Mouse (Mus musculus) erythroblast, adult 5-6 weeks (primary cell): ENCODE measurements around the gene Per1. TPM values are rescaled to one million over a fixed set of nuclear protein-coding genes. Genes with fewer than 3 reads are reported as not detected.
A peak's percentile ranks its signal among the peaks of the same experiment; 100 is the strongest.
"Not testable (repeated sequence)": the region's sequence is repeated elsewhere in the genome, so short reads cannot be mapped to it uniquely, and the experiment has no call there.

Experiments used
- ATAC-seq: replicated peaks from 2 replicates; pipeline ENCODE4 v1.8.0; 2016; ENCODE audit warnings: moderate number of reproducible peaks, mild to moderate bottlenecking, moderate TSS enrichment, inconsistent platforms; ENCODE audit not compliant: poor library complexity, low FRiP score, severe bottlenecking
- total RNA-seq, 2 experiments: library from RNA; stranded (forward) in 1 of 2; stranded (reverse) in 1 of 2; fragments of 150-400 nt in 1 of 2; fragments of 200-764, 138-1000 nt in 1 of 2; gene quantifications; 2 replicates each; pipeline versions ENCODE4 v1.2.3 to v1.2.4; 2015 to 2017; ENCODE audit warnings: low replicate concordance in 2 of 2

Per1 gene
- total RNA-seq, 2 experiments from 2014 or later, result 1.9 to 2.3 TPM

DNA sequence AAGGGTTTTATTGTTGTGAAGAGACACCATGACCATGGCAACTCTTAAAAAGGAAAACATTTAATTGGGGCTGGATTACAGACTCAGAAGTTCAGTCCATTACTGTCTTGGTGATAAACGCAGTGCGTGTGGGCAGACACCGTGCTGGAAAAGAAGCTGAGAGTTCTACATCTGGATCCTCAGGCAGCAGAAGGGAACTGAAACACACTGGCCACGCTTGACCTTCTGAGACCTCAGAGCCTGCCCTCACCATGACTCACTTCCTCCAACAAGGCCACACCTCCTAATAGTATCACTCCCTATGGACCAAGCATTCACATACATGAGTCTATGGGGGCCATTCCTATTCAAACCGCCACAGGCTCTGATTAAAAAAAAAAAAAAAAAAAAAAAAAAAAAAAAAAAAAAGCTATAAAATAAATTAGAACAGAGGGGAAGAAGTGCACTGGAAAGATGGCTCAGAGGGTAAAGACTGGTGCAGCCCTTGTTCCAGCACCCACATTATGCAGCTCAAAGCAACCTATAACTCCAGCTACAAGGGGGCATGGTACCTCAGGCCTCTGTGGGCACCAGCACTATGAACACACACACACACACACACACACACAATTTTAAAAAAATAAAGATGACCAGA lies 16.1 kb upstream of the Per1 start:
- ATAC-seq, result no peak

DNA sequence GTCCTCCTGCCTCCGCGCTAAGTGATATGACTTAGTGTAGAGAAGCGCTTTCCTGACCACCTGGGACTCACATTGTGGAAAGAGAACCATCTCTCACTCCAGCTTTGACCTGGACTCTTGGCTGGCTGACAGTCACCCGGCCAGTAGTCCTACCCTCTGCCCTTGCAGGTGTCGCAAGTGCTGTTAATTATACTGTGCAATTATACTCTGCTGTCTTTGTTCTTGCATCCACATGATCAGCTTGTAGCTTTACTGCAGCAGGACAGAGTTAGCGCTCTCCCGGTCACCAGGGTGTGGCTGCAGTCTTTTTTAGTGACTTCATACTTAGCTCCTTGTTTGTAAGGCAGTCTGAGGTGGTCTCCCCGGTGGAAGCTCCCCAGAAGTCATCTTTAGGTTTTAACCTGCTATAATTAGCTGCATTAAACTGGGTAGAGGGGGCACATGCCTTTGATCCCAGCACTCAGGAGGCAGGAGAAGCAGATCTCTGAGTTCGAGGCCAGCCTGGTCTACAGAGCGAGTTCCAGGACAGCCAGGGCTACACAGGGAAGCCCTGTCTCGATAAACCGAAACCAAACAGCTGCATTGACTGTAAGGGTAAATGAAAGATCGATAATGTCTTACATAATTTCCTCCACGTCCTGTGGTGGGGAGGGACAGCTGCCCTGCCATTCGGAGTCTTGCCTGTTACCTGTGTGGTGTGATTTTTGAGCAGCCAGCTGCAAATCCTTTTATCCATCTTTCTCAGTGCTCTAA lies 14.7 kb upstream of the Per1 start:
- no peak for ATAC-seq

DNA sequence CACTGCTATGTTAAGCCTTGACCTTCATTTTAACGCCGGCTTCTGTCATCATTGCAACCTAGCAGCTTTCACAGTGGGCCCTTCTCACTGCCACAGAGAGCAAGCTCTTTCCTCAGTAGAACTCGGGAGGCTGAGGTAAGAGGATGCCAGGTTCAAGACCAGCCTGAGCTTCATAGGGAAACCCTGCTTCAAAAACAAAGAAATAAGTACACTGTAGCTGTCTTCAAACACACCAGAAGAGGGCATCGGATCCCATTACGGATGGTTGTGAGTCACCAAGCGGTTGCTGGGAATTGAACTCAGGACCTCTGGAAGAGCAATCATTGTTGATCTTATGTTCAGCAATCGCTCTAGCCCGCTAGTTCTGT lies 14.2 kb upstream of the Per1 start:
- ATAC-seq, result no peak

DNA sequence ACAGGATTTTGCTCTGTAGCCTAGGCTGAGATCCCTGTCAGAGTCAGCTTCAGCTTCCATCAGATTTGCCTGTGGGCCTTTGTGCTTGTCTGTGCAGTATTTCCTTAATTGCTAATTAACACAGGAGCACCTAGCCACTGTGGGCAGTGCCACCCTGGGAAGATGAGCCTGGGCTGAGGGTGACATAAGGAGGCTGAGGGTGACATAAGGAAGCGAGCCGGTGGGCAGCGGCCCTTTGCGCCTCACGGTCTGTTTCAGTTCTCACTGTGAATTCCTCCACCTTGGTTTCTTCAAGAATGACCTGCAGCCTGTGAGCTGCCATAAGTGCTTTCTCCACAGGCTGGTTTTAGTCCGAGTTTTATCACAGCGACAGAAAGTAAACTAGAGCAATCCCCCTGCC lies 13.4 kb upstream of the Per1 start:
- ATAC-seq, result no peak

DNA sequence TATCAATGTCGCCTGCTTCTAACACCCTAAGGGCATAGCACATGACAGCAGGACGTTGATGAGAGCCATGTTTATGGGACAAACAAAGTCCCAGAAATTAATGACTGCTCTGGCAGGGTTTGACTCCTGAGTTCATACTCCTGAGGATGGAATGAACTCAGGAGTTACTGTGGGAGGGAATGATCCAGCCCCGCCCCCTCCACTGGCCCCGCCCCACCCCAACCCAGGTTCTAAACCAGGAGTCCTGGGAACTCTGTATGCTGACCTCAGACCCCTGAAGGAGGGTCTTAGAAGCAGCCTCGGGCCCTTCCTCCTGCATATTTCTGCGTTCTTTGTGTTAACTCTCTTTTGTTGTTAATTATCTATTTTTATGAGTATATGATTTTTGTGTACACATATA lies 9.4 kb upstream of the Per1 start:
- no peak for ATAC-seq

DNA sequence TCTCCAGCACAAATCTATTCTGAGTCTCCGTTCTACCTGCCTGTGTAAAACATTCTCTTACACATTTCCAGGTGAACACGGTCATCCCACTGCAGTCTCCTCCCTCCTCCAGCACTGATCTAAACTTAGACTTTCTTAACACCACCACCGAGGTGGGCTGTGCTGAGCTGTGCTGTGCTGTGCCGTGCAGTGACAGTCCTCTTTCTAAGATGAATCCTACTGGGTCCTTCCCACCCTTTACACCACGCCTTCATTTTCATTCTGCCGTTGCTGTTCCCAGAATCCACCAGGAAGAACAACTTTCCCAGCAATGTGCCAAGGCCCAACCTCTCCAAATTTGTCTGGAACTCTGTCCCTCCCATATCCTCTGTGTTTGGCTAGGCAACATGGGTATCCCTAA lies 8.6 kb upstream of the Per1 start:
- ATAC-seq, result no peak

DNA sequence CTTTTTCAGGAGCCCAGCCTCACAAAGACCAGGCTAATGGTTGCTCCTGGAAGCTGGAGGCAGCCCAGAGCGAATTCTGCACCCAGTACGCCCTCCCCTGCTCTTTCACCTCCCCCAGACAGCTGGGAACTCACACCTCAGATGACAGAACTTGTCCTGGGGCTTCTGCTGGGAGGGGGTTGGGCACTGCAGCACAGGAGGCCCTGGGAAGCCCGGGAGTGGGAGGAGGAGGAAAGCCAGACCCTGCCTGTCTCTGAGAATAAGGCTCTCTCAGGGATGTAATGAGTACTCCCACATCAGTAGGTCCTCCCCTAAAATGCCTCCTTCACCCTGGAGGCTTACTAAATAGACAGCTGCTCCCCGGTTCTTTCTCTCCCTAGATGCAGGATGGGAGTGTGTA lies 7.9 kb upstream of the Per1 start:
- ATAC-seq, result no peak

DNA sequence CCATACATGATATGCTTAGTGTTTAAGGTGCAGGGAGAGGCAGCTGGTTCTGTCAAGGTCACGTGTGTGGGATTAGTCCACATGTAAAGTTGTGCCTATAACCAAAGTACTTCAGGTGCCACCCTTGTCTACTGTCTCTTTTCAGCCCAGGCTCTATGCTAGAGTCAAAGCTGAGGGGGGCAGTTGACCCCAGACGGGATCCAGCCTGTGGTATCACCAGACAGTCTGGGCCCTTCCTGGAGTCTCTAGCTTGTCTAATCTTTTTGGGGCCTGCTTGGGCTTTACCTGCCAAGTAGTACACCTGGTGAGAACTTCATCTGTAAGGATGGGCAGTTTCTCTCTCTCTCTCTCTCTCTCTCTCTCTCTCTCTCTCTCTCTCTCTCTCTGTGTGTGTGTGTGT lies 7.4 kb upstream of the Per1 start:
- ATAC-seq, result no peak

DNA sequence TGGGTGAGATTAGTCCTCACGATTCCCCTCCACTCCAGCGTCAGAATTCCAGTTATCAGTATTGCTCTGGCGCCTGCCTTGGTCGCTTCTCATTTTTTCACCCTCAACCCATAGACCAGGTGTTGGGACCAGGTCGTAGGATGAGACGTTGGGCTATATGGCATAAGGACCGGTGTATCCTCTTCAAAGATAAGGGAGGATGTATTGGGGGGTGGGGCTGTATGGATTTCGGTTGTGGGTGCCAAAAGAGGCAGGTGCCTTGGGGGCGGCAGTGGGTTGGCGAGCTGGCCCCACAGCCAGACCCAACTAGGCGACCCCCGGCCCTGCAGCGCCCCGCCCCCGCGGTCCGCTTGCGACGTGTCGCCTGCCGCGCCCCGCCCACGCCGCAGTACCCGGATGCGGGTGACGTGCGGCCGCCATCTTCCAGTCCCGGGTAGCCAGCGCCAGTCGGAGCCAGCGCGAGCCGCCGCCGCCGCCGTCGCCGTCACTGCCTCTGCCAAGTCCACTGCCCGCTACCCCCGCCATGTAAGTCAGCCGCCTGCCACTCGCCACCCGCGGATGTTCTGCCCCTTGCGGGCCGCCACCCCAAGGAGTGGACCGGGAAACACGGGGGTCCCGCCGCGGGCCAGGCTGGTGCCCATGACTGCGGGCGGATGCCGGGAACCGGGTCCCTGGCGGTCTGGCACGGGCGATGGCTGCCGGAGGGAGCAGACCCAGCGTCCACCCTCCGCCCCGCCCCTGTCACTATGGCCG lies 6.7 kb upstream of the Per1 start, which contains the start of gene Vamp2:
Gene Vamp2 (plus strand): TSS at position 388 of the 753 bp plus-strand sequence.
- ATAC-seq, result peak; percentile 64

DNA sequence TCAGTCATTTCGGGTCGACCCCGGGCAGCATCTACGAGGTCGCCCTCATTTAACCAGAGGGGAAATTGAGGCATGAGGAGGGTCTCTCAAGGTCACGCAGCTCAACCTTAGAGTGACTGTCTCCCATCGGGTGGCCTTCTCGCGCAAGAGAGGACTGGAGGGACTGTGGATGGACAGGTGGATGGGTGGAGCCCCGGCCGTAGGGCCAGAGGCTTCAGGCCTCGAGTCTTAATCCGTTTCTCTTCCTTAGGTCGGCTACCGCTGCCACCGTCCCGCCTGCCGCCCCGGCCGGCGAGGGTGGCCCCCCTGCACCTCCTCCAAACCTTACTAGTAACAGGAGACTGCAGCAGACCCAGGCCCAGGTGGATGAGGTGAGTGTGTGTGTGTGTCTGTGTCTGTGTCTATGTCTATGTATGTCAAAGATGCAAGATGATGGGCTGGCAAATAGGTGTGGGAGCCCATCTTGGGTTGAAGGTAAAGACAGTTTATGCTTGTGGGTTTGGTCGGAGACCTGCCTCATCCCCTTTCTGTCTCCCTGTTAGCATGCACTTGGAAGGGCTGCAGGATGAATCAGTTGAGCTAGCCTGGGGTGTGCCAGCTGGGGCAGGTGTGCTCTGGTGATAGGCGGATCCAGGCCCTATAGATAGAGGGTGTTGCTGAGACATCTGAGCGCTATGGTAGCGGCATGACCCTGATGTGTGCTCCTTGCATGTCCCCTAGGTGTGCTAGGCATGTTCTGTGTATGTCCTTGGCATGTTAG lies 6.0 kb upstream of the Per1 start:
- ATAC-seq, result peak; percentile 86

DNA sequence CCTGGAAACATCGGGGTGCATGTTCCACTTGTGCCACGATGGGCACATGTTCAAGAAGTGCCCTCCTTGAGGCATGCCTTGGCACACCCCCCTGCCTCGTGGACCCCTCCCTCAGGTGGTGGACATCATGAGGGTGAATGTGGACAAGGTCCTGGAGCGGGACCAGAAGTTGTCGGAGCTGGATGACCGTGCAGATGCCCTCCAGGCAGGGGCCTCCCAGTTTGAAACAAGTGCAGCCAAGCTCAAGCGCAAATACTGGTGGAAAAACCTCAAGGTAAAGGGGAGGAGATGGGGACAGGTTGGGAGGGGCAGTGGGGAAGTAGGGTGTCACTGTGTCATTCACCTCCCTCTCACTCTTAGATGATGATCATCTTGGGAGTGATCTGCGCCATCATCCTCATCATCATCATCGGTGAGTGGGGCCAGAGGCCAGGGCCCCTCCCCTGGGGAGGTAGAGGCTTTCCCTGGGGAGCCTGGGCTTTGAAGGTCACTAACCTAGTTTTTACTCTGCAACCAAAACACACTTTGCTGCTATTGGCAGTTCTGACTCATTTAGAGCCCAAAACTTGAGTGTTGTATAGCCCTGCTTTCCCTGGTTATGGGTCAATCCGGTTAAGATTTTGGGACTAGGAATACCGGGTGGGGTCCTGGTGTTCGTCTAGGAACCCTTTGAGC lies 5.3 kb upstream of the Per1 start:
- ATAC-seq, result peak; percentile 12

DNA sequence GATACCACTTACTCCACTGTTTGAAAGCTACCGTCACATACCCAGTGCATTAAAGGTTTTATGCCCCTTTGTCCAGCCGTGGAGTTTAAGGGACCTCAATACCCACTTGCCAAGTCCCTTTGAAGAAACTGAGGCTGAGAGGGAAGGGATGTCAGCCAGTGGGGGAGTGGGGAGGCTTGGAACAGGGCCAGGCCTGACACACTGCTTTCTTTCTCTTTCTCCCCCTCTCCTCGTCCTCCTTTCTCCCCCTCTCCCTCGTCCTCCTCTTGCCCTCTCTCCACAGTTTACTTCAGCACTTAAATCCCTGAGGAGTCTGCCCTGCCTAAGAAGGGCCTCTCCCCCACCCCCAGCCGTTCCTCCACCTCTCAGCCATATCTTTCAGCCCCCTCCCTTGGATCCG lies 4.7 kb upstream of the Per1 start:
- no peak for ATAC-seq

DNA sequence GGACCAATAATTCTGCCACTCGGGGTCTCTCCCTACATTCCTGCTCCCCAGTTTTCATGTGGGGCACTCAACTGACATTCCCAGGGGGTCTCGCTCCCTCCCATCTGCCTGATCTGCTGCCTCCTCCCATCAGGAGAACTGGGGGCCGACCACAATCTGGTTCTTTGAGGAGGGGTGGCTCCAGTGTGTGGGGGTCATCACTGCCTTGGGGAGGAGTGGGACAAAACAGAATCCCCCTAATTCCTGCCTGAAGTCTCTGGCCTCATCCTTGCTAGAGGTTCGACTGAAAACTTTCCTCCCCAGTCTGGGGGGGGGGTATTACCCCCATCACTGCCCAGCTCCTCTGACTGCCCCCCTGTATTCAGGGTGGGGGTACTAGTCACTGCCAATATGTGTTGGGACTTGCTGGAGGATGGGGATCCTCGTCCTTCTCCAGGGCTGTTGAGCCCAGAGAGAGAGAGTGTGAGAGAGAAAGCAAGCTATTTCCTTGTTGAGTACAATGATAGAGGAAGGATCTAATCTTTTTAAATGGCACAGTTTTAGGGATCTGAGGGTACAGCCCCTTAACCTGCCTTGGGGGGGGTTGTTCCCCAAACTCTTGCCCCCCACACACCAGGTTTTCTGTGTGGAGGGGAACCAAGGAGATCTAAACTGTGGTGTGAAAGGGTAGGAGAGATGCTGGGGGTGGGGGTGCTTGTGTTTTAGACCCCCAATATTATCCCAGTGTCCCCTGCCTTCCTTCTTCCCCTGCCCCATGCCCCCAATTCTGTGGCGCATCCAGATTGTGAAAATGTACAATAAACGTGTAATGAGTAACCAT lies 3.2 kb upstream of the Per1 start:
- no peak for ATAC-seq

DNA sequence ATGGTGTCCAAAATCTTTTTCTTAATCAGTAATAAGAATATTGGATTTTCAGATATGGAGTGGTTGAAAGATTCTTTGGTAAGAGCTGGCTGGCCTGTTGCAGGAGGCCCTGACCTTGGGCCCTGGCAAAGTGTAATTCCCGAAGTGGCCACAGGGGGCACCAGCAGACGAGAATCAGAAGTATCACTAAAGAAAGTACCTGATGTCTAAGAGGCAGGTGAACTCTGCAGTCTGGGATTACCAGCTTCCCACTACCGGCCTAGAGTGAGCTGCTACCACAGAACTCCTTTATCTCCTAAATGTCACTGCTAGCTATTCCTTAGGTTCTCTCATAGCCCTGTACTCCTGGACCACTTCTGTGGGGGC lies 2.6 kb upstream of the Per1 start:
- no peak for ATAC-seq

DNA sequence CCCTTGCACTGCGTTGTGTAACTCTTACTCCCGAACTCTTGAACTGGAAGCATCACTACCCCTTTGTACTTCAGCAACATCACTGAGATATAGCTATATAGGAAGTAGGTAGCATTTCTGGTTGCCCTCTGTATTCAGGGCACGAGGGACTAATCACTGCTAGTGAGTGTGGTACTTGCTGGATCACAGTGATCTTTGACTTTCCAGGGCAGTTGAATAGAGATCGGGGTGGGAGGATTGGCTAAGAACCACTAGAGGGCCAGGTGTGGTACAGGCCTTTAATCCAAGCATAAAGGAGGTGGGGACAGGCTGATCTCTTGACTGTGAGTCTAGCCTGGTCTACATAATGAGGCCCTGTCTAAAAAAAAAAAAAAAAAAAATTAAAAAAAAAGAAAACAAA lies 2.1 kb upstream of the Per1 start:
- no peak for ATAC-seq

DNA sequence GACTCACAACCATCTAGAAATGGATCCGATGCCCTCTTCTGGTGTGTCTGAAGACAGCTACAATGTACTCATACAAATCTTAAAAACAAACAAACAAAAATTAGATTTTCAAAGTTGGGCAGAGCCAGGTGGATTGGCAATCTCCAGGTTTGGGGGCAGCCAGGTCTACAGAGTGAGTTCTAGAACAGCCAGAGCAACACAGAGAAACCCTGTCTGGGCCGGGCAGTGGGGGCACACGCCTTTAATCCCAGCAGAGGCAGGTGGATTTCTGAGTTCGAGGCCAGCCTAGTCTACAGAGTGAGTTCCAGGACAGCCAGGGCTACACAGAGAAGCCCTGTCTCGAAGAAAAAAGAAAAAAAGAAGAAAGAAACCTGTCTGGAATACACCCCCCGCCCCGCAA lies 1.2 kb upstream of the Per1 start:
- ATAC-seq, result not testable (repeated sequence)

DNA sequence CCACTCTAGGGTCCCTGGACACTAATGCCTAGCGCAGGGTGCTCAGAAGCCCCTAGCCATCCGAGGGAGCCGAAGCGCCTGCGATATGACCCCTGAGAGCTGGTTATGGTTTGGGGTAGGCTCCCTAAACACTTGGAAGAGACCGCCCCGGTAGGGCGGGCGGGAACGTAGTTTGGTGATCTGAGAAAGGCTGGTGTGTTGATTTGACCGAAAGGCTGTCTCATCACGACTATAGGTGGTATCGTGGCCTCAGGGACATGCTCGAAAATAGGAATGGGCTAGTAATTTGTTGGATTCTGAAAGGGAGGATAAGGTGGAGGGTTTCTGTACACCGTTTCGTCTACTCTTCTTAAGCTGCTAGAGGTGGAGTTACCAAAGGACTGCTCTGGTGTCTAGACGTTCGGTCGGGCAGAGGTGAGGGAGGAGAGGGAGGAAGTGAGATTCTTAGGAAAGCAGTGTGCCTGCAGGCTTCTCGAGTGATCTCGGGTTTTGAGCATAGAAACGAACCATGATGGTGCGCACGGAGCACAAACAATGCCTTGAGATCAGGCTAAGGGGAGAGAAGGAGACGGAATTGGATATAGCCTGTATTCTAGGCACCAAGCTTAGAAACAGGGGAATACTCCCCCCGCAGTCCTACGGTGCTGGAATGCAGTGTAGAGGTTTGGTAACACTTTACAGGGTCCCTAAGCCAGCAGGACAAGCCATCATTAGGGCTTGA lies 654 bp downstream of the Per1 start:
- ATAC-seq, result no peak

DNA sequence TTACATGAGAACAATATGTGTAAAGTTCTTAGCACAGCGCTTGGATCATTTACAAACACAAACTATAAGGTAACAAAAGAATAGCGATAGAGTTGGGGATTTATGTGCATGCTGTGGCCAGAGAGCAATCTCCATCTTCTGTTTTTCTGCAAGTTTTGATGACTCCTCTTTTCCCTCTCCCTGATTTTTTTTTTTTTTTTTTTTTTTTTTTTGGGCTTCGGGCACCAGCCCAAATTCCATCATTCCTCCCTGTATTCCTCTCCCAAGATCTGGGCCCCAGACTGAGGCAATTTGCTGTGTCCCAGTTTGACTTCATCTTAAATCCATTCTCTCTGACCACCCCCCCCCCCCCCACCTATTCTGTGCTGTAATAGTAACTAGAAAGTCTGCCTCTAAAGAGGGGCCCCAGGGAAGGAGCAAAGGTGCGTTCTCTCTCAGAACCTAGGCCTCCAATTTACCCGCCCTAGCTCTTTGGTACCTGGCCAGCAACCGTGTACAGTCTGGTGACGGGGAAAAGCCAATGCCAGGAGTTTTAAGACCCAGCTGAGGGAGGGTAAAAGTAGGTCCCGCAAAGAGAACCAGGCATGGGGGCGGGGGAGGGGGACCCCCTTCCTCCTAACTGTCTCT lies 1.5 kb downstream of the Per1 start:
- ATAC-seq, result no peak
